Mouse (Mus musculus) bone marrow macrophage, adult 2 months (primary cell): Measurements from ENCODE around the gene Gpr75.

Experiments used
- CTCF ChIP-seq: IDR thresholded peaks from 2 replicates; pipeline ENCODE4 v1.5.1; 2012; ENCODE audit warnings: low read depth, mild to moderate bottlenecking, low read length, moderate library complexity
- POLR2A ChIP-seq: IDR thresholded peaks from 2 replicates; pipeline ENCODE4 v1.6.1; 2012; ENCODE audit warnings: mild to moderate bottlenecking, low read depth, low read length, borderline replicate concordance

DNA sequence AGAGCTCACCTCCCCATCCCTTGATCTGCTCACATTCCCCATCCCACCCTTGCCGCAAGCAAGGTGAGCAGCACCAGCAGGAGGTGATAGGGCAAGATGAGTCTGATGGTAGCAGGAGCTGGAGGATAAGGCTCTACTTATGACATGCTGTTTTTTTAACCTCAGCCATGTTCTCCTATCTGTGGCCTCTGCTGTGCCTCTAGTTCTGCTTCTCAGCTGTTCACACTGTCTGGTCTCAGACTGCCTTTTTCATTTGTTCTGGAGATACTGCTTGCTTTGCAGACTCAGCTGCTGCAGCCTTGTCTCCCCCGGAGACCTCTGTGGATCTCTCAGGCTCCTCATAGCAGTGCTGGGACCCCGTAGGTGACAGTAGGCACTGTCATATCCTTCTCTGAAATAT is 38.1 kb downstream of the Gpr75 start:
- no peak for TF ChIP-seq CTCF
- TF ChIP-seq POLR2A, result no peak
